Mouse (Mus musculus) midbrain, postnatal 0 days (tissue): ENCODE results near the gene Ccdc191. TPM values are rescaled to one million over a fixed set of nuclear protein-coding genes. Genes with fewer than 3 reads are reported as not detected.
A peak's percentile ranks its signal among the peaks of the same experiment; 100 is the strongest.

Experiments
- ATAC-seq: fragments of 200-750 bp; cut with Nextera tagmentation; 2 replicates; pipeline ENCODE4 v1.8.0; 2017; ENCODE audit warnings: moderate number of reproducible peaks, mild to moderate bottlenecking, moderate TSS enrichment, moderate library complexity; ENCODE audit not compliant: low FRiP score
- DNase-seq: peaks from one replicate; pipeline ENCODE4 v3.0.0-alpha.2; 2015; ENCODE audit warnings: low spot score
- H3K27ac ChIP-seq: fragments of 300-500 bp; sonication (generic); 2 replicates; pipeline ENCODE4 v1.5.1; 2014; ENCODE audit warnings: low read depth, mild to moderate bottlenecking, low read length, mixed read lengths
- H3K27me3 ChIP-seq: fragments of 300-500 bp; sonication (generic); 2 replicates; pipeline ENCODE4 v1.6.1; 2014; ENCODE audit warnings: low read length, control low read depth, mixed read lengths; ENCODE audit not compliant: insufficient read depth
- H3K36me3 ChIP-seq: fragments of 300-500 bp; sonication (generic); 2 replicates; pipeline ENCODE4 v1.6.1; 2014; ENCODE audit warnings: low read length, control low read depth, mixed read lengths; ENCODE audit not compliant: insufficient read depth
- H3K4me1 ChIP-seq: fragments of 300-500 bp; sonication (generic); 2 replicates; pipeline ENCODE4 v1.6.1; 2014; ENCODE audit warnings: mild to moderate bottlenecking, control low read depth, antibody characterized with exemption, low read length, mixed read lengths; ENCODE audit not compliant: insufficient read depth
- H3K4me2 ChIP-seq: fragments of 300-500 bp; sonication (generic); 2 replicates; pipeline ENCODE4 v1.6.1; 2014; ENCODE audit warnings: low read depth, mild to moderate bottlenecking, low read length, mixed read lengths; ENCODE audit not compliant: poor library complexity, severe bottlenecking
- H3K4me3 ChIP-seq: fragments of 300-500 bp; sonication (generic); 2 replicates; pipeline ENCODE4 v1.5.1; 2014; ENCODE audit warnings: low read depth, mild to moderate bottlenecking, low read length, moderate library complexity
- H3K9ac ChIP-seq: fragments of 300-500 bp; sonication (generic); replicated peaks from 2 replicates; pipeline ENCODE4 v1.6.1; 2014; ENCODE audit warnings: mild to moderate bottlenecking, low read length, moderate library complexity, mixed read lengths; ENCODE audit not compliant: poor library complexity, severe bottlenecking
- H3K9me3 ChIP-seq: fragments of 300-500 bp; sonication (generic); 2 replicates; pipeline ENCODE4 v1.6.1; 2016; ENCODE audit warnings: low read length, control low read depth
- CTCF ChIP-seq: IDR thresholded peaks from 2 replicates; pipeline ENCODE4 v1.5.1; 2016; ENCODE audit warnings: antibody characterized with exemption, mild to moderate bottlenecking
- WGBS: fragments of 180-500 bp; shearing (Covaris S2); extraction: QIAGEN DNeasy Blood & Tissue Kit; methylation state at CpG from one replicate; pipeline ENCODE4 v1.1.7; 2014; 5-methylcytosine and 5-hydroxymethylcytosine counted together
- polyA plus RNA-seq: library from polyadenylated mRNA; unstranded; fragments of >200 nt; fragmentation: Nextera tagmentation; extraction: Ambion mirVana; gene quantifications from 2 replicates; pipeline ENCODE4 v1.2.1, GENCODE M21; 2015
- total RNA-seq: library from RNA; depleted of rRNA; stranded (reverse); fragments of >200 nt; gene quantifications from 2 replicates; pipeline ENCODE4 v1.2.3, GENCODE M21; 2014

Ccdc191 gene
- total and polyA plus RNA-seq, 2 experiments from 2014 or later: 0.93 to 4.0 TPM

- no peak for TF ChIP-seq CTCF
- H3K36me3 ChIP-seq: peaks cover 27% of the 10 kb centered on the region
- no peak for DNase-seq
These were observed 18.2 kb upstream of the Ccdc191 start for GRCm38 (mm10) chr16:43871419-43871818.

GRCm38 (mm10) chr16:43879769-43880168 lies 9.8 kb upstream of the Ccdc191 start:
- Histone ChIP-seq H3K4me3 (no peak overlapping the region), H3K27ac (no peak overlapping the region), H3K4me1 (no peaks in the 10 kb centered on the region), H3K9ac (no peak overlapping the region), H3K9me3 (no peaks in the 10 kb centered on the region), H3K27me3 (no peaks in the 10 kb centered on the region), H3K4me2 (no peak overlapping the region), H3K36me3 (peaks cover 22% of the 10 kb centered on the region)
- ATAC-seq (no peak), DNase-seq (no peak)
- 94% methylated on average over 6 of the region's 6 CpGs for WGBS
- no peak for TF ChIP-seq CTCF

More at GRCm38 (mm10) chr16:43871419-43871818, 18.2 kb upstream of the Ccdc191 start:
- no peak overlapping the region for H3K27ac ChIP-seq
- H3K9me3 ChIP-seq: no peaks in the 10 kb centered on the region
- no peak overlapping the region for H3K4me2 ChIP-seq
- no peak overlapping the region for H3K9ac ChIP-seq
- no peak for ATAC-seq
- no peak overlapping the region for H3K4me3 ChIP-seq
- no peaks in the 10 kb centered on the region for H3K4me1 ChIP-seq
- WGBS: 95% methylated on average over 7 of the region's 7 CpGs
- no peaks in the 10 kb centered on the region for H3K27me3 ChIP-seq

DNA sequence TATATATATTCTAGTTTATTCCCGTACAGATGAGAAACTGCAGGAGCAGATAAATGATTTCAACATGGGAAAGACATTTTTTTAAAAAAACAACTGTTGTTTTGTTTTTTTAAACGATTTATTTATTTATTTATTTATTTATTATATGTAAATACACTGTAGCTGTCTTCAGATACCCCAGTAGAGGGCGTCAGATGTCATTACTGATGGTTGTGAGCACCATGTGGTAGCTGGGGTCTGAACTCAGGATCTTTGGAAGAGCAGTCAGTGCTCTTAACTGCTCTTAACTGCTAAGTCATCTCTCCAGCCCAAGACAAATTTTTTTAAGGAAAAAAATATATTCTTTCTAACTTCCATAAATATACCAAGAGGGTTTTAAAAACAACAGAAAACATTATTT lies 8.0 kb upstream of the Ccdc191 start:
- no peak overlapping the region for H3K4me3 ChIP-seq
- 64% methylated on average over 3 of the region's 3 CpGs for WGBS
- ATAC-seq: no peak
- no peaks in the 10 kb centered on the region for H3K9me3 ChIP-seq
- peaks cover 11% of the 10 kb centered on the region for H3K36me3 ChIP-seq
- no peaks in the 10 kb centered on the region for H3K4me1 ChIP-seq
- peak; percentile 25; the same call in 1 of the 2 replicates for TF ChIP-seq CTCF
- H3K27me3 ChIP-seq: no peaks in the 10 kb centered on the region
- H3K9ac ChIP-seq: no peak overlapping the region
- H3K4me2 ChIP-seq: no peak overlapping the region
- no peak for DNase-seq
- H3K27ac ChIP-seq: no peak overlapping the region

GRCm38 (mm10) chr16:43882329-43882728 lies 7.3 kb upstream of the Ccdc191 start:
- ATAC-seq: no peak
- H3K9ac ChIP-seq: no peak overlapping the region
- H3K4me3 ChIP-seq: no peak overlapping the region
- H3K4me2 ChIP-seq: no peak overlapping the region
- H3K4me1 ChIP-seq: no peaks in the 10 kb centered on the region
- H3K9me3 ChIP-seq: no peaks in the 10 kb centered on the region
- 96% methylated on average over 2 of the region's 2 CpGs for WGBS
- H3K27me3 ChIP-seq: no peaks in the 10 kb centered on the region
- DNase-seq: no peak
- H3K27ac ChIP-seq: no peak overlapping the region
- peaks cover 10% of the 10 kb centered on the region for H3K36me3 ChIP-seq
- TF ChIP-seq CTCF: no peak

- Histone ChIP-seq H3K36me3 (no peaks in the 10 kb centered on the region), H3K4me2 (peak overlapping the region; percentile 67), H3K4me1 (no peaks in the 10 kb centered on the region; the same call in 1 of the 2 replicates), H3K27me3 (no peaks in the 10 kb centered on the region), H3K4me3 (peak overlapping the region; percentile 53), H3K9me3 (no peaks in the 10 kb centered on the region), H3K9ac (peak overlapping the region; percentile 68), H3K27ac (peak overlapping the region; percentile 53)
- peak; percentile 64 for TF ChIP-seq CTCF
- ATAC-seq (peak; percentile 97), DNase-seq (peak; percentile 84)
- WGBS: under 1% methylated on average over 9 of the region's 9 CpGs
These were observed 371 bp downstream of the Ccdc191 start for GRCm38 (mm10) chr16:43890005-43890336.

DNA sequence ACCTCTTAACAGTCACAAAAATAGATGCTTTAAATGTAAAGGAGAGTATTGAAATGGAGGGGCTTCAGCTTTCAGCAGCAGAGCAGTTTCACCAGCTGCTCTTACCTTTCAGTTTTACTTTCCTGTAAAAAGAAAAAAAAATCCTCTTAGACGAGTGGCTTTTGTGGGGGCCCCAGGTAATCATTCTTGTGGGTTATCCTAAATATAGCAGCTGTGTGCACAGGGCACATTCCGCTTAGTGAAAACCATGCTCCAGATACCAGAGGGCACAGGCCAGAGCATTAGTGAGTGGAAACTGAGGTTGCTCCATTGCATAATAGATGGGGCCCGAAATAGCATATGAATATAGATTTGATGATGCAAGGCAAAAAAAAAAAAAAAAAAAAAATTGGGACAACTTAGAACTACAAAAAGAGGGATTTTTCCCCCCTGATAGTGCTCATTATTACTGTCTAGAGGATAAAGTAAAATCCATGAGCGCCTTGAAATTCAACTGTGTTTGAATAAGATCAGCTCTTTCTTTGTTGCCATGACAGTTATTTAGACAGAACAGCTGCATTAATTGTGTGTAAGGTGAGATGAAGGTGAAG lies 1.2 kb downstream of the Ccdc191 start:
- no peaks in the 10 kb centered on the region for H3K36me3 ChIP-seq
- H3K4me1 ChIP-seq: no peaks in the 10 kb centered on the region; the same call in 1 of the 2 replicates
- no peak overlapping the region for H3K9ac ChIP-seq
- no peak for TF ChIP-seq CTCF
- H3K9me3 ChIP-seq: no peaks in the 10 kb centered on the region
- no peak overlapping the region for H3K4me2 ChIP-seq
- DNase-seq (no peak), ATAC-seq (no peak)
- no peaks in the 10 kb centered on the region for H3K27me3 ChIP-seq
- H3K27ac ChIP-seq: no peak overlapping the region
- 91% methylated on average over 4 of the region's 4 CpGs for WGBS
- H3K4me3 ChIP-seq: no peak overlapping the region
